Mouse (Mus musculus) limb, embryonic 14.5 days (tissue): ENCODE results near the gene Arel1. TPM values are rescaled to one million over a fixed set of nuclear protein-coding genes. Genes with fewer than 3 reads are reported as not detected.

Experiments
- ATAC-seq: fragments of 200-750 bp; cut with Nextera tagmentation; 2 replicates; pipeline ENCODE4 v1.8.0; 2017; ENCODE audit warnings: low read depth, moderate number of reproducible peaks, moderate TSS enrichment; ENCODE audit not compliant: low FRiP score
- DNase-seq: peaks from one replicate; pipeline ENCODE4 v3.0.0-alpha.2; 2015; ENCODE audit warnings: low spot score
- H3K27ac ChIP-seq: fragments of 300-500 bp; sonication (generic); replicated peaks from 2 replicates; pipeline ENCODE4 v1.5.1; 2014; ENCODE audit warnings: low read depth, mild to moderate bottlenecking, low read length, moderate library complexity, mixed read lengths
- H3K27me3 ChIP-seq: fragments of 300-500 bp; sonication (generic); 2 replicates; pipeline ENCODE4 v1.6.1; 2014; ENCODE audit warnings: low read length, mixed read lengths; ENCODE audit not compliant: control insufficient read depth, insufficient read depth
- H3K36me3 ChIP-seq: fragments of 300-500 bp; sonication (generic); 2 replicates; pipeline ENCODE4 v1.6.1; 2014; ENCODE audit warnings: mild to moderate bottlenecking, low read length, moderate library complexity, mixed read lengths; ENCODE audit not compliant: control insufficient read depth, insufficient read depth
- H3K4me1 ChIP-seq: fragments of 300-500 bp; sonication (generic); 2 replicates; pipeline ENCODE4 v1.6.1; 2014; ENCODE audit warnings: antibody characterized with exemption, low read length, mixed read lengths; ENCODE audit not compliant: control insufficient read depth, insufficient read depth
- H3K4me2 ChIP-seq: fragments of 300-500 bp; sonication (generic); replicated peaks from 2 replicates; pipeline ENCODE4 v1.6.1; 2014; ENCODE audit warnings: low read depth, mild to moderate bottlenecking, low read length, moderate library complexity; ENCODE audit not compliant: severe bottlenecking
- H3K4me3 ChIP-seq: fragments of 300-500 bp; sonication (generic); replicated peaks from 2 replicates; pipeline ENCODE4 v1.5.1; 2014; ENCODE audit warnings: low read length
- H3K9ac ChIP-seq: fragments of 300-500 bp; sonication (generic); 2 replicates; pipeline ENCODE4 v1.6.1; 2014; ENCODE audit warnings: mild to moderate bottlenecking, low read depth, low read length, moderate library complexity; ENCODE audit not compliant: severe bottlenecking
- H3K9me3 ChIP-seq: fragments of 300-500 bp; sonication (generic); 2 replicates; pipeline ENCODE4 v1.6.1; 2016; ENCODE audit warnings: low read length; ENCODE audit not compliant: control insufficient read depth
- POLR2A ChIP-seq: fragments of 200-500 bp; IDR thresholded peaks from 2 replicates; pipeline ENCODE4 v1.8.0; 2012; ENCODE audit warnings: inconsistent platforms, mild to moderate bottlenecking, moderate library complexity, borderline replicate concordance; ENCODE audit not compliant: insufficient read depth, insufficient read length; ENCODE audit errors: extremely low read depth
- WGBS: fragments of 180-500 bp; shearing (Covaris S2); extraction: QIAGEN DNeasy Blood & Tissue Kit; methylation state at CpG from one replicate; pipeline ENCODE4 v1.1.7; 2014; 5-methylcytosine and 5-hydroxymethylcytosine counted together
- polyA plus RNA-seq, 2 experiments: library from polyadenylated mRNA; depleted of rRNA in 1 of 2; stranded (reverse) in 1 of 2; unstranded in 1 of 2; fragments of >200 nt; fragmentation: Nextera tagmentation in 1 of 2; extraction: Ambion mirVana in 1 of 2; gene quantifications; 2 replicates each; pipeline versions ENCODE4 v1.2.1 to v1.2.3; 2012 to 2014

Arel1 gene
- polyA plus RNA-seq, 2 experiments, result 13.9 to 24.5 TPM

GRCm38 (mm10) chr12:84885107-84885876 lies 85.4 kb downstream of the Arel1 start:
- Histone ChIP-seq H3K4me3 (no peak overlapping the region), H3K36me3 (no peaks in the 10 kb centered on the region), H3K27me3 (no peaks in the 10 kb centered on the region), H3K9me3 (no peaks in the 10 kb centered on the region), H3K27ac (no peak overlapping the region), H3K4me2 (no peak overlapping the region), H3K9ac (no peak overlapping the region), H3K4me1 (no peaks in the 10 kb centered on the region)
- no peak for TF ChIP-seq POLR2A
- ATAC-seq (no peak), DNase-seq (no peak)
- WGBS, result 68% methylated on average over 11 of the region's 11 CpGs

GRCm38 (mm10) chr12:84884423-84885076 lies 86.2 kb downstream of the Arel1 start:
- no peak overlapping the region for H3K27ac ChIP-seq
- no peak overlapping the region for H3K9ac ChIP-seq
- H3K4me3 ChIP-seq, result no peak overlapping the region
- no peak overlapping the region for H3K4me2 ChIP-seq
- ATAC-seq (no peak), DNase-seq (no peak)
- no peaks in the 10 kb centered on the region for H3K9me3 ChIP-seq
- no peaks in the 10 kb centered on the region for H3K27me3 ChIP-seq
- no peaks in the 10 kb centered on the region for H3K36me3 ChIP-seq
- 84% methylated on average over 7 of the region's 7 CpGs for WGBS
- H3K4me1 ChIP-seq, result no peaks in the 10 kb centered on the region
- TF ChIP-seq POLR2A, result no peak

GRCm38 (mm10) chr12:84882796-84883195 lies 87.9 kb downstream of the Arel1 start:
- no peak for ATAC-seq
- 70% methylated on average over 4 of the region's 4 CpGs for whole genome bisulfite sequencing
- no peak overlapping the region for H3K4me3 ChIP-seq

GRCm38 (mm10) chr12:84880091-84880490 lies 90.6 kb downstream of the Arel1 start:
- Histone ChIP-seq H3K4me3 (no peak overlapping the region), H3K36me3 (no peaks in the 10 kb centered on the region), H3K27me3 (peaks cover 39% of the 10 kb centered on the region), H3K9ac (no peak overlapping the region), H3K27ac (no peak overlapping the region), H3K9me3 (no peaks in the 10 kb centered on the region), H3K4me2 (no peak overlapping the region), H3K4me1 (peaks cover 12% of the 10 kb centered on the region; the same call in 1 of the 2 replicates)
- ATAC-seq (no peak), DNase-seq (no peak)
- 46% methylated on average over 11 of the region's 11 CpGs for WGBS
- TF ChIP-seq POLR2A, result no peak

More at GRCm38 (mm10) chr12:84882796-84883195, 87.9 kb downstream of the Arel1 start:
- H3K9ac ChIP-seq, result no peak overlapping the region
- no peak overlapping the region for H3K4me2 ChIP-seq
- H3K4me1 ChIP-seq, result no peaks in the 10 kb centered on the region
- TF ChIP-seq POLR2A, result no peak
- no peaks in the 10 kb centered on the region for H3K9me3 ChIP-seq
- H3K27ac ChIP-seq, result no peak overlapping the region
- no peak for DNase-seq
- peaks cover 13% of the 10 kb centered on the region for H3K27me3 ChIP-seq
- H3K36me3 ChIP-seq, result no peaks in the 10 kb centered on the region

- H3K27me3 ChIP-seq, result peaks cover 55% of the 10 kb centered on the region
- no peak for ATAC-seq
- H3K4me1 ChIP-seq, result peaks cover 12% of the 10 kb centered on the region; the same call in 1 of the 2 replicates
- H3K9ac ChIP-seq, result peak within 1 kb of the TSS; percentile 40
- H3K4me3 ChIP-seq, result peak within 1 kb of the TSS; percentile 37
- peak within 1 kb of the TSS; percentile 61 for H3K4me2 ChIP-seq
- TF ChIP-seq POLR2A, result no peak
- H3K9me3 ChIP-seq, result no peaks in the 10 kb centered on the region
- H3K36me3 ChIP-seq, result no peaks in the 10 kb centered on the region
- no peak within 1 kb of the TSS for H3K27ac ChIP-seq
- 2% methylated on average over 34 of the region's 34 CpGs for WGBS
- peak; percentile 49 for DNase-seq
Observed at GRCm38 (mm10) chr12:84876481-84877121, 94.1 kb downstream of the Arel1 start, which contains the start of gene Ltbp2. TSS of gene Ltbp2 (minus strand) at chr12:84876532.
